Mouse (Mus musculus) monocyte, adult 5-6 weeks (primary cell): ENCODE results near the gene Rhod. TPM values are rescaled to one million over a fixed set of nuclear protein-coding genes. Genes with fewer than 3 reads are reported as not detected.
A peak's percentile ranks its signal among the peaks of the same experiment; 100 is the strongest.
"Not testable (repeated sequence)": the region's sequence is repeated elsewhere in the genome, so short reads cannot be mapped to it uniquely, and the experiment has no call there.

ENCODE experiments used
- ATAC-seq: fragments of 153-309, 156-312 bp; replicated peaks from 2 replicates; pipeline ENCODE4 v1.8.0; 2017; ENCODE audit warnings: mild to moderate bottlenecking; ENCODE audit not compliant: low TSS enrichment, insufficient number of reproducible peaks, severe bottlenecking, poor library complexity, low FRiP score
- total RNA-seq: library from RNA; stranded (forward); fragments of 200-1000, 200-491, 200-594 nt; gene quantifications from 3 replicates; pipeline ENCODE4 v1.2.3, GENCODE M21; 2017

The Rhod gene
- total RNA-seq = not detected in 3 replicates

DNA sequence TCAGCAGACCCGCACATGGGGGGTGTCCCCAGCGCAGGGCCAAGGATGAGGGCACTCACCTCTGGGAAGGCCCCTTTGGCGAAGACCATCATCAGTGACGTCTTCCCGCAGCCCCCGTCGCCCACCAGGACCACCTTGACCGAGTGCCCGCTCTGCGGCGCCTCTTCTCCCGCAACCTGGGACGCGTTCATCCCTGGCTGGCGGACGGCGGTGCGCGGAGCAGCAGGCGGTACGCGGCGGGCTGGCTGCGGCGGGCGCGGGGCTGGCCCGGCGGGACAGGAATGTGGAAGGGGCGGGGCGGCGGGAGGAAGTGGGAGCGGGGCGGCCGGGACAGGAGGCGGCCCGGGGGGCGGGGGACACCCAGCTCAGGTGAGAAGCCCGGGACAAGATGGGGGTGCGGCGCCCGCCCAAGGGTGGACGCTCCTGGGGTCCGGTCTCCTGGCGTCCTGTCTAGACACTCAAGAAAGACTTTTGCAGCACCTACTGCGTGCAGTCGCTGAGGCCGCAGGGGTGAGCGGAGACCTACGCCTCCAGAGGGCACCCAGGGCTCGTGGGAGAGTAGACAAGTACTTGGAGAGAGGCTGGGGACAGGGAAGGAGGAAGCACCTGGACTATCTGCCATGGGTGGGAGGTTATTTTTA, at the start of gene Rhod:
Gene Rhod (minus strand): TSS at position 272 of the 641 bp plus-strand sequence.
- no peak for ATAC-seq

DNA sequence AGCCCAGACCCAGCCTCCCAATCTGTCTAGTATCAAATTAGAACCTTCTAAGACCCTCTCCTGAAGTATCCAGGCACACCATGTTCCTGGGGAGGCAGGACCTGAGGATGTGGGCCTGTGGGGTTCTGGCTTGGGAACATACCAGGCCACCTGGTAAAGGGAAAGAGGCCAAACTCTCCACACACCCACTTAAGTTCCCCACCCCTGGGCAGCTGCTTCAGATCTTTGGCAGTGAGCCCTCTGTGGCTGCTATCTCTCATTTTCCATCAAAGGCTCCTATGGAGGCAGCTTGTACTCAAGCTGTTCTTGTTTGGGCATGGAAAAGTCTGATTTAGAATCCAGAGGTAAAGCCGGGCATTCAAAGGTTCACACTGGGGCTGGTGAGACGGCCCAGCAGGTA, 48.6 kb upstream of the Rhod start:
- ATAC-seq = no peak

DNA sequence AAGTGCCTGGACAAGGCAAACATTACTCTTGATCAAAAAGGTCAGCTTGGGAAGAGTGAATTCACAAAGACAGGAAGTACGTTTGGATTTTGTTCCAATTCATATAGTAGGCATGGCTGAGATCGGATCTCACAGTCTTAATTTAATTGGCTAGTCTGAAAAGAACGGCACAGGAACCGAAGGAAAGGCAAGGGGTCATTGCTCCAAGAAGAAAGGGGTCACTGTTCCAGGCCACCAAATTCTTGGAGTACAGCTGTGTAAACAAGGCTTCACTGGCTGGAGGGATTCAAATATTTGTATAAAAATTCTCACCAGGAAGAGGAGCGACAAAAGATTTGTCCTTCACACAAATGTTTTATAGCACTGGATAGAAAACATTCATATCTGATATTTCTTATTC, 45.8 kb upstream of the Rhod start:
- ATAC-seq = no peak

DNA sequence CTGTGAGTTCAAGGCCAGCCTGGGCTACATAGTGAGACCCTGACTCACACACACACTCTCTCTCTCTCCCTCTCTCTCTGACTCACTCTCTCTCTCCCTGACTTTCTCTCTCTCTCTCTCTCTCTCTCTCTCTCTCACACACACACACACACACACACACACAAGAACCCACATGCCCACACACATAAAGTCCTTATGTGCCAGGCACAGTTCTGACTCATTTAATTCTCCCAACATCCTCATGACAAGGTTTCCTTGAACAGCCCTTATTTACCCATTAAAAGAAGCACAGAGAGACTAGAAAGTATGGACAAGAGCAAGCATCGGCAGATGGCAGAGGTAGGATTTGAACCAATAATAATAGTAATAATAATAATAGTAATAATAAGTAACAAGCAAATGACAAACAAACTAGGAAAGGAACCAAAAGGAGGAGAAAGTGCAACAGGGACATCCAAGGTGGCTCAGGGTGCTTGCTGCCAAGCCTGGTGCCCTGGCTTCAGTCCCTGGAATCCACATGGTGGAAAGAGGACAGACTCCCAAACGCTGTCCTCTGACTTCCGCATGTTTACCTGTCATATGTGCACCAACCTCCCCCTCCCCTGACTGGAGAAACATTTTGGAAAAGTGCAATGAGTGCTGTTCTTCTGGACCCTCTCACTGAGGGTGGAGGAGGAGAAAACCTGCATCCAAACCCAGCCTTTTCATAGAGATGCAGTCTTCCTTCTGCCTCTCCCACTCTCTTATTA, 43.1 kb upstream of the Rhod start:
- ATAC-seq = no peak

DNA sequence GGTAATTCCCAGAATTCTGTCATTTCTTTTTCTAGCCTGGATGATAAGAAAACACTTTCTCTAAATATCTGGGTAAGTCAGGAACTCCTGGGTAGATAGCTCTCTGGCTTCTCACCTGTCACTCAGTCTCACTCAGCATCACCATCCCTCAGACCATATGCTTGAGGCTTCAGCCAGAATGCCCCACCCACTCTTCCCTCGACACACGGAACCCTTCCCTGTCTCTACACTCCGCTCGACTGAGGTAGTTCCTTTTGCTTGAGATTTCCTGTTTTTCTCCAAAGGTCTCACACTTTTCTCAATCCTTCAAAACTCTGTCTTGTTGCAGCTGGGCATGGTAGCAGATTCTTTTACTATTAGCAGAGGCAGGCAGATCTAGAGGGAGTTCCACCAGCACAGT, 42.1 kb upstream of the Rhod start:
- no peak for ATAC-seq

DNA sequence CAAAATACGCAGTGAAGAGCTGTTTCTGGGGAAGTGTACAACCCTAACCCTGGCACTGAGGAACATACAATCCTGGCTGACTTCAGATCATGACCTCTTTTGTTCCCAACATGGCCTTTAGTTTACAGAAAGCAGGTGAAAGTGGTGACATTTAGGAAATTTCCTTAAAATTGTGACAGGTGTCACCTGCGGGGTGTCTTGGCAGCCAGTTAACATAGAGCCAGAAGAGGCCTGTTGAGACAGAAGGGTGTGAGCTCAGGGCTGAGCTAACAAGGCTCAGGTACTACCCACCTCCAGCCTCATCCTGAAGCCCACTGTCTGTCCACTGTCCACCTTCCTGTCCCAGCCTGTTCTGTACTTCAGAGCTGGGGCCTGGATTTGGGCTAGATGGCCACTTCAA, 40.8 kb upstream of the Rhod start:
- no peak for ATAC-seq

DNA sequence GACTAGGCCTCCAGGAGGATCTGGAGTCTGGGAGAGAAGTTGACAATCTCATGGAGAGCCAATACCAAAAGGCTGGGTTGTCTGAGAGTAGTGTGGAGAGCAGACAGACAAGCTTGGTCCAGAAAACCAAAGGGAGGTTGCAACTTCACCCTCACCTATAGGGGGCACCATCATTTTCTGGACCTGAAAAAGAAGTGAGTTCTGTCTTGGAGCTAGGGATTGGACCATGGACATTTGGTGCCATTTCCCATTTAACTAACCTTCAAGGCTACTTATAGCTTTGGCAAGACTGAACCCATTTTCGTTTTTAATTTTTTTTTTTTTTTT, 38.9 kb upstream of the Rhod start:
- no peak for ATAC-seq

DNA sequence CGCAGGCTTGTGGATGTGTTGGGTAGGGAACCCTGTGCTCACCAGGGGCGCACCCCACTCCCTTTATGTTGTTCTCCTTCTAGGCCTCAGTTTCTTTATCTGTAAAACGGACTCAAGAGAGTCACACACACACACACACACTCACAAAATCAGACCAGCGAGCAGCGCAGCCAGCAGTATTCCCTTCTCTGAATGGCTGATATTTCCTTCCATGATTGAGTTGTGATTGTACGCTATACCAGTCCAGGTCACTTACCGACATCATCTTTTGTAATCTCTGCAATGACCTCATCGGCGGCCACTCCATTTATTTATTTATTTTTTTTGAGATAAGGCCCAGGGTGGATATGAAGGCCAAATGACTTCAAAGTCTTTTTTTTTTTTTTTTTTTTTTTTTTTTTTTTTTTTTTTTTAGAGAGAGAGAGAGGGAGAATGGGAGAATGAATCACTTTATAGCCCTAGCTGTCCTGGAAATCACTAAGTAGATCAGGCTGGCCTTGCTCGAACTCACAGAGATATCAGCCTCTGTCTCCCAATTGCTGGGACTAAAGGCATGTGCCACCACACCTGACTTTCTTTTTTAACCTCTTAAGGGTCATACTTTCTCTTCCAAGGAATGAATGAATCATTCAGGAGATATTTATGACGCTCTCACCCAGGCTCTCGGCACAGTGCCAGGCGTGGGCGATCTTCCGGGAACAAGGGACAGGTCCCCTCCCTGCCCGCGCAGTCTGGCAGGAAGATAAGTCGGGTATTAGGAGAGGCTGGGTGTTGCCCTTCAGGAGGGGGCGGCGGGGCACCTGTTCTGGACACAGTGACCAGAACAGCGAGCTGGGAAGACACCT, 38.3 kb upstream of the Rhod start, which contains the start of gene Syt12:
Gene Syt12 (minus strand): TSS at position 103 of the 845 bp plus-strand sequence.
- ATAC-seq = no peak

DNA sequence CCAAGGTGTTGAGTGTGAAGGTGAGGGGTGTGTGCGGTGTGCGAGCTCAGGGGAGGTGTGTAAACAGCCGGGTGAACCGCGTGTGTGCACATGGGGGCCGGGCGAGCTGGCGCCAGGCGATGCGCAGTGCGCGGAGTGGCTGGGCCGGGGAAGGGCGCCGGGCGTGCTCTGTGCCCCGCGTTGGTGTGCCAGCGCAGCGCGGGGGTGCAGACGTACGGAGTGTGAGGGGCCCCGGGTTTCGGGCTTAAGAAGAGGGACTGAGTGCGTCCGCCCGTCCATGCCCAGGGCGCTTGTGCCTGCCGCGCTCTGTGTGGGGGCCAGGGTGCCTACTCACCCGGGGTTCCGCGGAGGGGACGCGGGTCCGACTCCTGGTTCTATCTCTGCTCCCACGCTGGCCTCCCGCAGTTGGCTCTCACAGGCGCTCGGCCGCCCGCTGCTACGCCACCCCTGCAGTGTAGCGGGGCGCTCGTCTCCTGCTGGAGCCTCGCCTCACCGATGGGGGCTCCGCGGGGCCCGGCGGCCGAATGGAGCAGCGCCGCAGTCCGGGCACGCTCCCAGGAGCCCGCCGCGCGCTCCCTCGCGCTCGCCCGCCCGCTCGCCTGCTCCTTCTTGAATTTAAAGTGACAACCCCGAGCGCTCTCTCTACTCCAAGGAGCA, 37.5 kb upstream of the Rhod start:
- no peak for ATAC-seq

DNA sequence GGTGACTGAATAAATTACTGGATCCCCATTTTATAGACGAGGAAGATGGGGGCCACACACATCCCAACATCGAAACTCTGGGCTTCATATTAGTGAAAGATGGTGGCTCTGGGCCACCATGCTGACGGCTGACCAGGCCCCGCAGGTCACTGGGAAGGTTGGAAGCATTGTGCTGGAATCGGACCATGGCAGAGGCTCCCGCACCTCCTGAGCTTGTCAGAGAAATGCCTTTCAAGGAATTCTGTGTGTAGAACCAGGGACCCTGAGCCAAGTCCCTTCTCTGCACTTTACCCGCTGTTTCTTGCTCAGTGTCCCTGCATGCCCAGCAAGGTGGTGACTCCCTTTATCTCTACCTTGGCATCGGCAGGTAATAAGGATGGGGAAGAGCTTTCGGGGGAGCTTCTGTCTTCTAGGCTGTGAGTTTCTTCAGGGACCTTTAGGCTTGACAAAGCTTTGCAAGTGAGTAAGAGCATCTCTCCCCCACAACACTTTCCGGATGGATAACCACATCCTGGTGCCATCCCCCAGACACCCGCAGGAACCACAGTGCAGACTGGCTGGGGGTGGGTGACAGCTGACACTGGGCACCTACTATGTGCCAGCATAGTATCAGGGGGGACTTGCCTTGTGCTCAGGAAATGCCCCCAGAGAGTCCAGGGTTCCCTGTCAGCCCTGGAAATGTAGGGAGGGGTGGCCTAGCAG, 36.1 kb upstream of the Rhod start:
- no peak for ATAC-seq

DNA sequence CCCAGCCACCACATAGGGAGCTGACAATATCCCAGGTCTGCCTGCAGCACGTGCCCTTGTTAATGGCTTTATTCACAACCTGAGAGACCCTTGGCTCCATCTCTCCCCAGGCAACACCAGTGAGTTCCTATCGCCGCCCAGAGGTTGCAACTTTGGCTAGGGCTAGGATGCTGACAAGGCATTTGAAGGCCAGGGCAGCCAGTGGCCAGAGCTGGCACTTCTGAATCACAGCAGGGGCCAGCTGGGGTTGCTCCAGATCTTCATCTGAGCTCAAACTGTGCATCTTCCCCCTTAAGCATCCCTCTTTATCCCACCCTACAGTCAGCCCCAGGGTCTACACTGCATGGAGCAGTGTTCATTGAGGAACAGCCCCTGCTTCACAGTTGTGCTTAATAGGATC, 35.5 kb upstream of the Rhod start:
- ATAC-seq = no peak

DNA sequence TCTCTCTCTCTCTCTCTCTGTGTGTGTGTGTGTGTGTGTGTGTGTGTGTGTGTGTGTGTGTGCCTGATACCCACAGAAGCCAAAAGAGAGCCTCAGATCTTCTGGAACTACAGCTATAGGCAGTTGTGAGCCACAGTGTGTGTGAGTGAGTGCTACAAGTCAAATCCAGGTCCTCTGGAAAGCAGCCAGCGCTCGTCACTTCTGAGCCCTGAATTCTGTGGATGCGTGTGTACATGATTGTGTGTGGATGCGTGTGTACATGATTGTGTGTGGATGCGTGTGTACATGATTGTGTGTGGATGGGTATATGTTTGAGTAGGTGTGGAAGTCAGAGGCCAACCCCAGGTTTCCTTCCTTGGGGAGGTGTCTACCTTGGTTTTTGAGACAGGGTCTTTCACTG, 34.3 kb upstream of the Rhod start:
- no peak for ATAC-seq

DNA sequence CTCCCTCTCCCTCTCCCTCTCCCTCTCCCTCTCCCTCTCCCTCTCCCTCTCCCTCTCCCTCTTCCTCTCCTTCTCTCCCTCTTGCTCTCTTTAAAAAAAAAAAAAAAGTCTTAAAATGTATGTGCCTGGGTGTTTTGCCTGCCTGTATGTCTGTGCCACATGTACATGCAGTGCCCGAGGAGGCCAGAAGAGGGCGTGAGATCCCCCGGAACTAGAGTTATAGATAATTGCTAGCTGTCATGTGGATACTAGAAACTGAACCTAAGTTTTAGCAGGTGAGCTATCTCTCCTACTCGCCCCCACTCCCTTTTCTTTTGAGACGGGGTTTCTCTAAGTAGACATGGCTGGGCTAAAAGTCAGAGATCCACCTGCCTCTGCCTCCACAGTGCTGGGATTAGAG, 29.1 kb upstream of the Rhod start:
- ATAC-seq = no peak

DNA sequence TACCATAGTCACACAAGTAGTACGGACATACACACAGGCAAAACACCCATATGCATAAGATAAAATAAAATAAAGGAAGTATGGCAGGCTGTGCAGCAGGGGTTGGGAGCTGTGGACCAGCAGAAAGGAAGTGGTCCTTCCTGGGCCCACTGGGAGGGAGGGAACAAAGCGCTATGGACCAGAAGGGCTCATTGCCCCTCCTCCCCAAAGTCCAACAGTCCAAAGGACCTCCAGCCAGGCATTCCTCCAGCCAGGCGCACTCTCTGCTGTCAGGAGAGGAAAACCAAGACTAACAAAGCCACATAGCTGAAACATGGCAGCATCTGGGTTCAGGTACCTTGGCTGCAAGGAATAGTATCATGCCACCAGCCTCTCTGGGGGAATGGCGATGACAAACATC, 25.4 kb upstream of the Rhod start:
- ATAC-seq = no peak

DNA sequence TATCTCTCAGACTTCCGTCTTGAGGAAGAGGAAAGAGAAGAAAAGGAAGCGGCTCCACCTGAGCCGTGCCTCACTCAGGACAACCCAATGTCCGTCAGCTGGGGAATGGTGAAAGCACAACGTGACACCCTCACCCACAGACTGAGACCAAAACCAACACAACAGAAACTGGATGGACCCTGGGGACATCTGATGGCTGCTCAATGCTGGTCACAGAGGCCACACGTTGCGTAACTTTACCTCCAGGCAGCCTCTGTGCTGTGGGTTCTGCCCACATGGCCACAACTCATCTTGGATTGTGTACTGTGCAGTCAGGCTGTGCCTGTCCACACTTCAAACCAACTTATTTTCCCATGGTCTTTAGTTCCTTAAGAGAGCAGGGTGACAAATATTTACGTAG, 22.7 kb upstream of the Rhod start:
- peak; percentile 48; the same call in 1 of the 2 replicates for ATAC-seq

DNA sequence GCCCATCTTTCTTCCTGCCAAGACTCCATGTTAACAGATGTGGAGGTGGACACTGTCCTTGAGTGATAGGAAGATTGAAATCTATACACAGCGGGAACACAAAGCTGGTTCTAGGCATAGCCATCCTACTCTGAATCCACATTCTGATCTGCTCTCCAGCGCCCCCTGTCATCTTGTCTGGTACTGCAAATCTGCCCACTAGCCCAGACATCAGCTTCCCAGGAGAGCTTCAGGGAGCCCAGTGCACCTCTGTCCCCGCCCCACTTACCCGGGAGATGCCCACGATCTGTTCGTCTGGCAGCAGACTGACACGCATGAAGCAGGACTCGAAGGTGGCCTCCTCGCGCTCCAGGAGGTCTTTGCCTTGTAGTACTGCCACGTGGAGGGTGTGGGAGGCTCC, 17.0 kb upstream of the Rhod start:
- peak; percentile 65 for ATAC-seq

DNA sequence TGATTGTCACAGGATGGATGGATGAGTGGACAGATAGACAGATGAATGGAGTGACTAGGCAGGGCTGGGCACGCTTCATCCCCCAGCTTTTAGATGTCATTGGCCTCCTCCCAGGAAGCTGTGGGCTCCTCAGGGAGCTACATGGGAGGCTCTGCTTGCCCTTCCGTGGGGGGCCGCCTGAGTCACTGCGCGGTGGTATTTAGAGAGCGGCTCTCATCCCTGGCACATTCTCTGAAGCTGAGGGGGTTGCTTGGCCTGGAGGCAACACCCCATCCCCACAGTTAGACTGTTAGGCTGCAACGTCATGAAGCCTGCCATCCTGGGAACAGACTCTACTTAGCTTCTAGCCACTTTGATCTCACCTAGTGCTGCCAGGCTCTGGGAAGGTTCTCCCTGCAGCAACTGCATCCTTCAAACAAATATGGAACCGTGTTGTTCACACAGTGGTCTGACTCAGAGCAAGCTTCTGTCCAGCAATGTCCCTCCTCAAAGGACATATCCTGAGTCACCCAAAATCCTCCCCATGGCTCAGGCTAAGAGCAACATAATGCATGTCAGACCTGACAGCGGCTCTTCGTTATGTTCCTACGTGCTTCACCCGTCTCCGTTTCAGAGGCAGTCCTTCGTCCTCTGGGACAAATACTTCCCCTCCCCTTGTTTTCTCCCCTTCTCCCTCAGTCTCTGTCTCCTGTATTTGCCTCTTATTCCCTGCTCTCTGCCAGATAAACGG, 16.0 kb upstream of the Rhod start:
- no peak for ATAC-seq

DNA sequence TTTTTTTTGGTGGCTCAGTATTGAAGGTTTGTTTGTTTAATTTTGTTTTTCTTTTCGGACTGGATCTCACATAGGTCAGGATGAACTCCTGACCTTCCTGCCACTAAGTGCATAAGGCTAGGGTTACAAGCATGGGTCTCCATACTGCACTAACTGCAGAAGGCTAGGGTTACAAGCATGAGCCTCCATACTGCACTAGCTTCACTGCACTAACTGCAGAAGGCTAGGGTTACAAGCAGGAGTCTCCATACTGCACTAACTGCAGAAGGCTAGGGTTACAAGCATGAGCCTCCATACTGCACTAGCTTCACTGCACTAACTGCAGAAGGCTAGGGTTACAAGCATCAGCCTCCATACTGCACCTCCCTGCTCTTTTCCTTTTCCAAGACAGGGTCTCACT, 14.8 kb upstream of the Rhod start:
- not testable (repeated sequence) for ATAC-seq
